Mouse (Mus musculus) thymus, postnatal 4 days (tissue): ENCODE measurements around the gene Mettl2.

Experiments used
- DNase-seq: peaks from one replicate; pipeline ENCODE4 v3.0.0; 2021

Gene Mettl2

GRCm38 (mm10) chr11:105153068-105153833 is 27.0 kb downstream of the Mettl2 start:
- DNase-seq, result no peak

GRCm38 (mm10) chr11:105155915-105156314 is 29.7 kb downstream of the Mettl2 start:
- no peak for DNase-seq

- peak; percentile 23 for DNase-seq
Observed at GRCm38 (mm10) chr11:105156748-105157267, 30.6 kb downstream of the Mettl2 start.

GRCm38 (mm10) chr11:105158047-105158446 is 31.8 kb downstream of the Mettl2 start:
- no peak for DNase-seq

GRCm38 (mm10) chr11:105159673-105160360 is 33.6 kb downstream of the Mettl2 start:
- DNase-seq, result no peak

- DNase-seq, result no peak
Observed at GRCm38 (mm10) chr11:105161411-105161810, 35.2 kb downstream of the Mettl2 start.

- DNase-seq, result no peak
Observed at GRCm38 (mm10) chr11:105164516-105165510, 38.6 kb downstream of the Mettl2 start.

GRCm38 (mm10) chr11:105166780-105167179 is 40.6 kb downstream of the Mettl2 start:
- no peak for DNase-seq

GRCm38 (mm10) chr11:105178516-105178915 is 52.3 kb downstream of the Mettl2 start, which contains the start of gene Tlk2:
Gene Tlk2 (plus strand): TSS chr11:105178807.
- DNase-seq, result no peak

GRCm38 (mm10) chr11:105179523-105179922 is 53.3 kb downstream of the Mettl2 start:
- DNase-seq, result no peak

- peak; percentile 76 for DNase-seq
Observed at GRCm38 (mm10) chr11:105180471-105181091, 54.4 kb downstream of the Mettl2 start.

GRCm38 (mm10) chr11:105181126-105181637 is 55.0 kb downstream of the Mettl2 start:
- peak; percentile 99 for DNase-seq

- peak; percentile 70 for DNase-seq
Observed at GRCm38 (mm10) chr11:105181689-105182460, 55.6 kb downstream of the Mettl2 start.

- DNase-seq, result no peak
Observed at GRCm38 (mm10) chr11:105182461-105182855, 56.2 kb downstream of the Mettl2 start.

- peak; percentile 28 for DNase-seq
Observed at GRCm38 (mm10) chr11:105184678-105185077, 58.5 kb downstream of the Mettl2 start.
